21 mouse cellular contexts compared by ENCODE assay signal in the genomic region with DNA sequence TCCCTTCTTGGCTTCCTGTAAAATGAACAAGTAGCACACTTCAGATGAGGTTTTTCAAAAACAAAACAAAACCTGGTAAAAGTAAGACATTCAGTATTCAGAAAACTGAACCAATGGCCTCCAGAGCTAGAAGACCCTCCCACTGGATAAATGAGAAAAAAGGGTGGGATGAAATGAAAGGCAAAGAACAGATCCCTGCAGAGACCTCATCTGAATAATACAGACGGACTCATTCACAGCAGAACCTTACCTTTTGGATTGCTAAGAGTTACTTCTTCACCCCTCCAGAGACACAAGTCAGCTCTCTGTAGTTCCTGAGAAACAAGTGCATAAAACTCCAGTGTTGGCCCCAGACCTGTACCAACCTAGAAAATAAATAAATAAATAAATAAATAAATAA. TPM values are rescaled to one million over a fixed set of nuclear protein-coding genes. Genes with fewer than 3 reads are reported as not detected.
DNase-seq lines count a peak whose midpoint lies in the region; ATAC-seq lines count a peak whose summit lies in the region.
"Had no signal": no experiment of that assay in that cellular context is flagged by ENCODE, and none has a peak within 500 bp of the region (broad histone marks: within the 10 kb centered on the region; RNA-seq: fewer than 3 reads in every experiment).

No protein-coding gene starts in this region.

- H3K27me3 ChIP-seq in neural tube, embryonic 15.5 days (replicated peaks), result no peaks in the 10 kb centered on the region
- no peaks in the 10 kb centered on the region for H3K27me3 ChIP-seq in embryonic facial prominence, embryonic 10.5 days (replicated peaks; ENCODE audit: low read depth, poor library complexity, severe bottlenecking)
- H3K27me3 ChIP-seq: CH12.LX, Patski had no signal

- ATAC-seq in neural tube, embryonic 15.5 days (ENCODE audit: low FRiP score), result no peak
- ATAC-seq: activated CD4-positive, CD25-positive, alpha-beta regulatory T cell, adult 4 months; CD4-positive, CD25-positive, alpha-beta regulatory T cell, adult 4 months; Patski had no signal

- no peak overlapping the region for H3K4me2 ChIP-seq in neural tube, embryonic 15.5 days

- 85% methylated on average over 1 of the region's 1 CpGs for WGBS in neural tube, embryonic 15.5 days
- WGBS in embryonic facial prominence, embryonic 10.5 days, result 86% methylated on average over 1 of the region's 1 CpGs

- peaks cover 37% of the 10 kb centered on the region for H3K36me3 ChIP-seq in neural tube, embryonic 15.5 days
- H3K36me3 ChIP-seq in embryonic facial prominence, embryonic 10.5 days (replicated peaks), result peaks cover 82% of the 10 kb centered on the region

- H3K27ac ChIP-seq in neural tube, embryonic 15.5 days (replicated peaks), result no peak overlapping the region
- H3K27ac ChIP-seq in embryonic facial prominence, embryonic 10.5 days (replicated peaks), result no peak overlapping the region

- peak; percentile 51 for DNase-seq in ES-CJ7 (ENCODE audit: low read depth, low spot score)
- DNase-seq in R1 (ENCODE audit: low read depth, low spot score), result peak; percentile 67
- no peak for DNase-seq in embryonic facial prominence, embryonic 10.5 days (ENCODE audit: low spot score)
- DNase-seq: adrenal gland, adult 2 months; adrenal gland, adult 8-10 months; adrenal gland, postnatal 10 days; adrenal gland, postnatal 14 days; adrenal gland, postnatal 25 days; adrenal gland, postnatal 36 days; B cell, adult 2 months; cerebellum, adult 11 months; cerebellum, adult 11-12 months; cerebellum, adult 18-20 months; cerebellum, adult 2 months; cerebellum, adult 8-10 months had no signal

- no peak overlapping the region for H3K9ac ChIP-seq in neural tube, embryonic 15.5 days (replicated peaks)

- no peak overlapping the region for H3K4me3 ChIP-seq in neural tube, embryonic 15.5 days (replicated peaks)
- no peak overlapping the region for H3K4me3 ChIP-seq in embryonic facial prominence, embryonic 10.5 days

- no peaks in the 10 kb centered on the region for H3K9me3 ChIP-seq in neural tube, embryonic 15.5 days (replicated peaks)
- no peaks in the 10 kb centered on the region for H3K9me3 ChIP-seq in embryonic facial prominence, embryonic 10.5 days
- H3K9me3 ChIP-seq: G1E had no signal

- H3K4me1 ChIP-seq in neural tube, embryonic 15.5 days, result no peaks in the 10 kb centered on the region
- H3K4me1 ChIP-seq in embryonic facial prominence, embryonic 10.5 days, result no peaks in the 10 kb centered on the region

RNA-seq across cellular contexts. Expression of a gene that starts 35.7 kb away (rescaled TPM):
- polyA plus RNA-seq in neural tube, embryonic 15.5 days (2015; fragmentation: Nextera tagmentation; extraction: Ambion mirVana), result 285 and 344 TPM in 2 replicates
- polyA plus RNA-seq in embryonic facial prominence, embryonic 10.5 days (2016; fragmentation: Nextera tagmentation; extraction: Ambion mirVana), result 3.4 and 3.6 TPM in 2 replicates
- polyA plus RNA-seq: activated CD4-positive, CD25-positive, alpha-beta regulatory T cell, adult 4 months; CD4-positive, CD25-positive, alpha-beta regulatory T cell, adult 4 months; G1E; Patski had no signal

Comparison
In these comparisons a context has a peak if more than half of its experiments do, and no peak if none do; other contexts are left out.
1. RNA of a gene that starts 35.7 kb away (polyA plus RNA-seq): 285 to 344 TPM in neural tube, embryonic 15.5 days; 3.4 to 3.6 TPM in embryonic facial prominence, embryonic 10.5 days; every median in the first group is over 10 times any median in the second.